Mouse (Mus musculus) myocyte (in vitro differentiated cells): ENCODE data around the gene Chst4.

ENCODE experiments used
- CEBPB ChIP-seq: IDR thresholded peaks from 2 replicates; pipeline ENCODE4 v1.6.1; 2011; ENCODE audit warnings: mild to moderate bottlenecking, moderate library complexity; ENCODE audit not compliant: poor library complexity, insufficient read depth, severe bottlenecking
- MYOG ChIP-seq, 3 experiments: IDR thresholded peaks; one replicate each; pipeline ENCODE4 v1.6.1; 2011; ENCODE audit warnings: control low read depth in 2 of 3, low read depth in 2 of 3, mild to moderate bottlenecking in 2 of 3; ENCODE audit not compliant: insufficient read length in 2 of 3, control insufficient read depth in 1 of 3, insufficient read depth in 1 of 3
- POLR2A ChIP-seq: IDR thresholded peaks from one replicate; pipeline ENCODE4 v1.6.1; 2011; ENCODE audit warnings: low read depth, mild to moderate bottlenecking, control low read depth, moderate library complexity; ENCODE audit not compliant: insufficient read length
- REST ChIP-seq: IDR thresholded peaks from one replicate; pipeline ENCODE4 v1.6.1; 2011; ENCODE audit warnings: mild to moderate bottlenecking, control low read depth, moderate library complexity; ENCODE audit not compliant: insufficient read depth, insufficient read length
- TCF12 ChIP-seq: IDR thresholded peaks from one replicate; pipeline ENCODE4 v1.6.1; 2011; ENCODE audit warnings: mild to moderate bottlenecking, control low read depth; ENCODE audit not compliant: poor library complexity, insufficient read depth, severe bottlenecking
- USF1 ChIP-seq: IDR thresholded peaks from one replicate; pipeline ENCODE4 v1.6.1; 2011; ENCODE audit warnings: low read depth, mild to moderate bottlenecking, control low read depth, moderate library complexity

- TF ChIP-seq USF1 = no peak
- no peak for TF ChIP-seq REST
- no peak for TF ChIP-seq TCF12
- no peak for TF ChIP-seq MYOG (IDR thresholded peaks at IDR 0.05; ENCODE audit: control insufficient read depth in 1 of 3, insufficient read depth in 1 of 3, insufficient read length in 2 of 3, low read depth in 2 of 3)
- no peak for TF ChIP-seq CEBPB
- no peak for TF ChIP-seq POLR2A
These were observed 40.0 kb upstream of the Chst4 start, which contains the start of gene Zfp612 for GRCm38 (mm10) chr8:110079282-110080221.
